Mouse (Mus musculus): Measurements from ENCODE around the gene Gm4177. TPM values are rescaled to one million over a fixed set of nuclear protein-coding genes. Genes with fewer than 3 reads are reported as not detected.
"Not testable (repeated sequence)": the region's sequence is repeated elsewhere in the genome, so short reads cannot be mapped to it uniquely, and the experiment has no call there.

Gene Gm4177
- not detected in 2 replicates for polyA plus RNA-seq (2014; fragmentation: Nextera tagmentation; extraction: Ambion mirVana)

DNA sequence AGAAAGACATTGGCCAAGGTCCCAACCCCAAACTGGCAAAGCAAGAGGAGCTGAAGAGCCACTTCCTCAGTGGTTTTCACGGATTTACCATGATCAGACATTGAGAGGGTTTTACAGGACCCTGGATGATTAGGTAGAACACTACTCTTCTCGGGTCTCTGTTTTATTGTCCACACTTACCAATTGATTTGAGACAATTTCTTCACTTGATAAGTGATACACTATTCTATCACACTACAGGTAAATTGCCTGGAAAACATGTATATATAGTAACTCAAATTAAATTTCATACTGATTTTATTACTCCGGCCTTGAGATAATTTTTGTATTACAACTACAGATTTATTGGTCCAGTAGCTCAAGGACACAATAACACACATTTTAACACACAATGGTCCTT, at the start of gene Gm4177:
Gene Gm4177, minus strand, starts transcription at position 101 of the 400 bp plus-strand sequence.
- no CpG with 5 or more reads among the region's 3 CpGs for WGBS
- H3K9ac ChIP-seq (ENCODE audit: low read depth, low read length); DNase-seq (ENCODE audit: low spot score); H3K9me3 ChIP-seq (ENCODE audit: control insufficient read depth, low read length); H3K27me3 ChIP-seq (ENCODE audit: control insufficient read depth, insufficient read depth, low read length); H3K4me2 ChIP-seq (replicated peaks; ENCODE audit: low read depth, low read length); H3K36me3 ChIP-seq (ENCODE audit: control insufficient read depth, insufficient read depth, low read length); H3K4me1 ChIP-seq (replicated peaks; ENCODE audit: control insufficient read depth, insufficient read depth, low read length); ATAC-seq (ENCODE audit: low FRiP score); H3K27ac ChIP-seq (ENCODE audit: low read depth, low read length); H3K4me3 ChIP-seq (ENCODE audit: low read depth, low read length): not testable (repeated sequence)

DNA sequence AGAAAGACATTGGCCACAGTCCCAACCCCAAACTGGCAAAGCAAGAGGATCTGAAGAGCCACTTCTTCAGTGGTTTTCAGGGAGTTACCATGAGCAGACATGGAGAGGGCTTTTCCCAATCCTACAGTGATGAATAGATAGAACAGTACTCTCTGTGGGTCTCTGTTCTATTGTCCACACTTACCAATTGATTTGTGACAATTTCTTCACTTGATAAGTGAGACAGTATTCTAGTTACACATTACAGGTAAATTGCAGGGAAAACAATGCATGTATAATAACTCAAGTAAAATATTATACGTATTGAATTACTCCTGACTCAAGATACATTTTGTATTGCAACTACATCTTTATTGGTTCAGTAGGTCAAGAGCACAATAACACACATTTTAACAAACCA, 47.6 kb upstream of the Gm4177 start, which contains the start of gene Gm5725:
Gene Gm5725, minus strand, starts transcription at position 101 of the 400 bp plus-strand sequence.
- not testable (repeated sequence) for H3K27me3 ChIP-seq (ENCODE audit: control insufficient read depth, insufficient read depth, low read length); H3K4me3 ChIP-seq (ENCODE audit: low read depth, low read length); H3K27ac ChIP-seq (ENCODE audit: low read depth, low read length); H3K9me3 ChIP-seq (ENCODE audit: control insufficient read depth, low read length); DNase-seq (ENCODE audit: low spot score); ATAC-seq (ENCODE audit: low FRiP score); H3K4me1 ChIP-seq (replicated peaks; ENCODE audit: control insufficient read depth, insufficient read depth, low read length); H3K9ac ChIP-seq (ENCODE audit: low read depth, low read length); H3K36me3 ChIP-seq (ENCODE audit: control insufficient read depth, insufficient read depth, low read length); H3K4me2 ChIP-seq (replicated peaks; ENCODE audit: low read depth, low read length)
- WGBS, result no CpG with 5 or more reads among the region's 1 CpGs

DNA sequence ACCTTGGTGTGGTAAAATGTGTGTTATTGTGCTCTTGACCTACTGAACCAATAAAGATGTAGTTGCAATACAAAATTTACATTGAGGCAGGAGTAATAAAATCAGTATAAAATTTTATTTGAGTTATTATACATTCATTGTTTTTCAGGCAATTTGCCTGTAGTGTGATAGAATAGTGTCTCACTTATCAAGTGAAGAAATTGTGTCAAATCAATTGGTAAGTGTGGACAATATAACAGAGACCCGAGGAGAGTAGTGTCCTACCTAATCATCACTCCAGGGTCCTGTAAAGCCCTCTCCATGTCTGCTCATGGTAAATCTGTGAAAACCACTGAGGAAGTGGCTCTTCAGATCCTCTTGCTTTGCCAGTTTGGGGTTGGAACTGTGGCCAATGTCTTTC, 35.5 kb upstream of the Gm4177 start, which contains the start of gene Vmn1r135:
Gene Vmn1r135, plus strand, starts transcription at position 301 of the 400 bp plus-strand sequence.
- H3K36me3 ChIP-seq (ENCODE audit: control insufficient read depth, insufficient read depth, low read length); H3K4me3 ChIP-seq (ENCODE audit: low read depth, low read length); DNase-seq (ENCODE audit: low spot score); H3K4me2 ChIP-seq (replicated peaks; ENCODE audit: low read depth, low read length); H3K27ac ChIP-seq (ENCODE audit: low read depth, low read length); ATAC-seq (ENCODE audit: low FRiP score); H3K9me3 ChIP-seq (ENCODE audit: control insufficient read depth, low read length); H3K9ac ChIP-seq (ENCODE audit: low read depth, low read length); H3K27me3 ChIP-seq (ENCODE audit: control insufficient read depth, insufficient read depth, low read length); H3K4me1 ChIP-seq (replicated peaks; ENCODE audit: control insufficient read depth, insufficient read depth, low read length): not testable (repeated sequence)
- no CpG with 5 or more reads among the region's 1 CpGs for WGBS

DNA sequence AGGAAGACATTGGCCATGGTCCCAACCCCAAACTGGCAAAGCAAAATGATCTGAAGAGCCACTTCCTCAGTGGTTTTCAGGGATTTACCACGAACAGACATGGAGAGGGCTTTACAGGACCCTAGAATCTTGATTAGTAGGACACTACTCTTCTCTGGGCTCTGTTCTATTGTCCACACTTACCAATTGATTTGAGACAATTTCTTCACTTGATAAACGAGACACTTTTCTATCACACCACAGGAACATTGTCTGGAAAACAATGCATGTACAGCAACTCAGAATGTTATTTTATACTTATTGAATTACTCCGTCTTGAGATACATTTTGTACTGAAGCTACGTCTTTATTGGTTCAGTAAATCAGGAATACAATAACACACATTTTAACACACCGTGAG, 35.2 kb downstream of the Gm4177 start, which contains the start of gene Gm4175:
Gene Gm4175, minus strand, starts transcription at position 101 of the 400 bp plus-strand sequence.
- not testable (repeated sequence) for H3K9ac ChIP-seq (ENCODE audit: low read depth, low read length); H3K27me3 ChIP-seq (ENCODE audit: control insufficient read depth, insufficient read depth, low read length); H3K4me3 ChIP-seq (ENCODE audit: low read depth, low read length); H3K27ac ChIP-seq (ENCODE audit: low read depth, low read length); H3K9me3 ChIP-seq (ENCODE audit: control insufficient read depth, low read length); ATAC-seq (ENCODE audit: low FRiP score); DNase-seq (ENCODE audit: low spot score); H3K4me2 ChIP-seq (replicated peaks; ENCODE audit: low read depth, low read length); H3K36me3 ChIP-seq (ENCODE audit: control insufficient read depth, insufficient read depth, low read length); H3K4me1 ChIP-seq (replicated peaks; ENCODE audit: control insufficient read depth, insufficient read depth, low read length)
- no CpG with 5 or more reads among the region's 5 CpGs for WGBS

Other genes with a start within 250 kb of the Gm4177 start
- not detected in 2 replicates for gene Vmn1r132, start 182.6 kb downstream of the Gm4177 start, polyA plus RNA-seq (2014; fragmentation: Nextera tagmentation; extraction: Ambion mirVana)
- gene Gm4175, start 35.3 kb downstream of the Gm4177 start, polyA plus RNA-seq (2014; fragmentation: Nextera tagmentation; extraction: Ambion mirVana), result not detected in 2 replicates
- not detected in 2 replicates for gene Vmn1r135, start 35.6 kb upstream of the Gm4177 start, polyA plus RNA-seq (2014; fragmentation: Nextera tagmentation; extraction: Ambion mirVana)
- gene Gm5725, start 47.5 kb upstream of the Gm4177 start, polyA plus RNA-seq (2014; fragmentation: Nextera tagmentation; extraction: Ambion mirVana), result not detected in 2 replicates
- not detected in 2 replicates for gene Gm5891, start 124.6 kb upstream of the Gm4177 start, polyA plus RNA-seq (2014; fragmentation: Nextera tagmentation; extraction: Ambion mirVana)
- not detected in 2 replicates for gene Vmn1r137, start 197.9 kb upstream of the Gm4177 start, polyA plus RNA-seq (2014; fragmentation: Nextera tagmentation; extraction: Ambion mirVana)
- not detected in 2 replicates for gene Vmn1r138, start 232.2 kb upstream of the Gm4177 start, polyA plus RNA-seq (2014; fragmentation: Nextera tagmentation; extraction: Ambion mirVana)